Comparison of ENCODE assay signal across 21 mouse cellular contexts in the genomic region with DNA sequence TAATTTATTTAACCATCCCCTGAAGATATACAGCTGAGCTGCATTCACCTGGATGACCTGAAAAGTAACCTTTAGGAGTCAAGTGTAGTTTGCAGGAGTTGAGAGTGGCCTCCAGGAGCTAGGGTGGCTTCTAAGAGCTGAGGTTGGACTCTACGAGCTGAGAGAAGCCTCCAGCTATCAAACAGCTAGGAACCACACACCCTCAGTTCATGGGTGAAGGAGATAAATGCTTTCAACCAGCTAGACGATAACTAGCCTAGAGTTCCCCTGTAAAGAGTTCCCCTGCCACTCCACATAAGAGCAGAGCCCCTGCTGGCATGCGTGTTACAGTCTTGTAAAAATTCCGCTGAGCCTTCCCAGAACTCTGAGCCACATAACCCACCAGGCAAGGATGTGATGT.
DNase-seq lines count a peak whose midpoint lies in the region; ATAC-seq lines count a peak whose summit lies in the region.
"Had no signal": no experiment of that assay in that cellular context is flagged by ENCODE, and none has a peak within 500 bp of the region (broad histone marks: within the 10 kb centered on the region; RNA-seq: fewer than 3 reads in every experiment).

No protein-coding gene starts in this region.

- H3K4me1 ChIP-seq in heart, embryonic 15.5 days (replicated peaks): peaks cover 59% of the 10 kb centered on the region
- H3K4me1 ChIP-seq in heart, embryonic 10.5 days: peaks cover 40% of the 10 kb centered on the region
- H3K4me1 ChIP-seq in liver, embryonic 11.5 days (replicated peaks; ENCODE audit: control insufficient read depth, insufficient read depth, low read length): peaks cover 5% of the 10 kb centered on the region
- H3K4me1 ChIP-seq in midbrain, embryonic 11.5 days (ENCODE audit: control insufficient read depth, insufficient read depth, low read length): no peaks in the 10 kb centered on the region
- no peaks in the 10 kb centered on the region for H3K4me1 ChIP-seq in midbrain, embryonic 10.5 days
- peaks cover 14% of the 10 kb centered on the region for H3K4me1 ChIP-seq in liver, embryonic 15.5 days (replicated peaks)

- no peaks in the 10 kb centered on the region for H3K36me3 ChIP-seq in heart, embryonic 15.5 days
- no peaks in the 10 kb centered on the region for H3K36me3 ChIP-seq in heart, embryonic 10.5 days
- no peaks in the 10 kb centered on the region for H3K36me3 ChIP-seq in liver, embryonic 11.5 days (ENCODE audit: control insufficient read depth, insufficient read depth, low read length)
- H3K36me3 ChIP-seq in midbrain, embryonic 11.5 days (ENCODE audit: control insufficient read depth, insufficient read depth, low read length): no peaks in the 10 kb centered on the region
- no peaks in the 10 kb centered on the region for H3K36me3 ChIP-seq in midbrain, embryonic 10.5 days
- no peaks in the 10 kb centered on the region for H3K36me3 ChIP-seq in liver, embryonic 15.5 days (replicated peaks)
- H3K36me3 ChIP-seq: embryonic facial prominence, embryonic 12.5 days had no signal

- H3K9me3 ChIP-seq in heart, embryonic 15.5 days (replicated peaks): no peaks in the 10 kb centered on the region
- H3K9me3 ChIP-seq in heart, embryonic 10.5 days: no peaks in the 10 kb centered on the region
- no peaks in the 10 kb centered on the region for H3K9me3 ChIP-seq in liver, embryonic 11.5 days (ENCODE audit: control insufficient read depth, low read length)
- H3K9me3 ChIP-seq in midbrain, embryonic 11.5 days (ENCODE audit: control insufficient read depth, low read length): no peaks in the 10 kb centered on the region
- H3K9me3 ChIP-seq in midbrain, embryonic 10.5 days (replicated peaks): no peaks in the 10 kb centered on the region
- no peaks in the 10 kb centered on the region for H3K9me3 ChIP-seq in liver, embryonic 15.5 days (replicated peaks)
- H3K9me3 ChIP-seq: embryonic facial prominence, embryonic 12.5 days had no signal

- no peak overlapping the region for H3K9ac ChIP-seq in heart, embryonic 15.5 days
- no peak overlapping the region for H3K9ac ChIP-seq in liver, embryonic 11.5 days (ENCODE audit: low read depth, low read length)
- H3K9ac ChIP-seq in midbrain, embryonic 11.5 days (ENCODE audit: low read length): no peak overlapping the region
- no peak overlapping the region for H3K9ac ChIP-seq in liver, embryonic 15.5 days
- H3K9ac ChIP-seq: embryonic facial prominence, embryonic 12.5 days had no signal

- no peak for DNase-seq in heart, embryonic 10.5 days (ENCODE audit: low spot score)
- DNase-seq in liver, embryonic 11.5 days (ENCODE audit: low spot score): no peak
- DNase-seq in liver: no peak
- DNase-seq in midbrain, embryonic 11.5 days (ENCODE audit: low spot score, missing footprints): peak; percentile 19
- no peak for DNase-seq in midbrain, embryonic 10.5 days (ENCODE audit: low spot score)
- DNase-seq: cerebellum, adult 11-12 months; cerebellum, adult 9-11 months; embryo, embryonic 11 days; layer of hippocampus, adult 9-11 months; lung, adult 2 months; right cerebral cortex, postnatal 25 days; thymus, adult 2 months; thymus, postnatal 36 days had no signal

- H3K4me3 ChIP-seq in heart, embryonic 15.5 days: no peak overlapping the region
- no peak overlapping the region for H3K4me3 ChIP-seq in heart, embryonic 10.5 days
- H3K4me3 ChIP-seq in liver, embryonic 11.5 days (ENCODE audit: low read depth, low read length): no peak overlapping the region
- H3K4me3 ChIP-seq in midbrain, embryonic 11.5 days (ENCODE audit: low read depth, low read length): no peak overlapping the region
- no peak overlapping the region for H3K4me3 ChIP-seq in midbrain, embryonic 10.5 days
- no peak overlapping the region for H3K4me3 ChIP-seq in liver, embryonic 15.5 days (replicated peaks)
- H3K4me3 ChIP-seq: embryonic facial prominence, embryonic 12.5 days had no signal

- H3K4me2 ChIP-seq in heart, embryonic 15.5 days: no peak overlapping the region
- H3K4me2 ChIP-seq in liver, embryonic 11.5 days: no peak overlapping the region
- no peak overlapping the region for H3K4me2 ChIP-seq in midbrain, embryonic 11.5 days
- H3K4me2 ChIP-seq in liver, embryonic 15.5 days: no peak overlapping the region
- H3K4me2 ChIP-seq: embryonic facial prominence, embryonic 12.5 days had no signal

- peak overlapping the region; percentile 38 for H3K27ac ChIP-seq in heart, embryonic 15.5 days
- H3K27ac ChIP-seq in heart, embryonic 10.5 days: no peak overlapping the region; the same call in 1 of the 2 replicates
- H3K27ac ChIP-seq in liver, embryonic 11.5 days (ENCODE audit: low read depth, low read length): no peak overlapping the region
- H3K27ac ChIP-seq in midbrain, embryonic 11.5 days (ENCODE audit: low read depth, low read length): no peak overlapping the region
- H3K27ac ChIP-seq in midbrain, embryonic 10.5 days (replicated peaks): no peak overlapping the region
- no peak overlapping the region for H3K27ac ChIP-seq in liver, embryonic 15.5 days (replicated peaks)
- H3K27ac ChIP-seq: embryonic facial prominence, embryonic 12.5 days; macrophage had no signal

- WGBS in heart, embryonic 15.5 days: 44% methylated on average over 4 of the region's 4 CpGs
- 54% methylated on average over 4 of the region's 4 CpGs for WGBS in heart, embryonic 10.5 days
- 54% methylated on average over 4 of the region's 4 CpGs for WGBS in liver, embryonic 11.5 days
- WGBS in midbrain, embryonic 11.5 days: 86% methylated on average over 4 of the region's 4 CpGs
- WGBS in midbrain, embryonic 10.5 days: 86% methylated on average over 4 of the region's 4 CpGs
- WGBS in liver, embryonic 15.5 days (ENCODE audit: insufficient replicate concordance): 44% methylated on average over 4 of the region's 4 CpGs

- H3K27me3 ChIP-seq in heart, embryonic 15.5 days: no peaks in the 10 kb centered on the region
- peaks cover 11% of the 10 kb centered on the region; the same call in 1 of the 2 replicates for H3K27me3 ChIP-seq in heart, embryonic 10.5 days (ENCODE audit: insufficient read depth, poor library complexity, severe bottlenecking)
- no peaks in the 10 kb centered on the region for H3K27me3 ChIP-seq in liver, embryonic 11.5 days (replicated peaks; ENCODE audit: control insufficient read depth, insufficient read depth, low read length)
- no peaks in the 10 kb centered on the region for H3K27me3 ChIP-seq in midbrain, embryonic 11.5 days (ENCODE audit: control insufficient read depth, insufficient read depth, low read length)
- no peaks in the 10 kb centered on the region for H3K27me3 ChIP-seq in midbrain, embryonic 10.5 days (ENCODE audit: low read depth, poor library complexity, severe bottlenecking)
- H3K27me3 ChIP-seq in liver, embryonic 15.5 days: peaks cover 4% of the 10 kb centered on the region; the same call in 1 of the 2 replicates
- H3K27me3 ChIP-seq: embryonic facial prominence, embryonic 12.5 days had no signal

- ATAC-seq in heart, embryonic 15.5 days (replicated peaks; ENCODE audit: insufficient number of reproducible peaks, insufficient read depth, low FRiP score, low read depth): no peak
- ATAC-seq in liver, embryonic 11.5 days (replicated peaks; ENCODE audit: low FRiP score): peak; percentile 58
- no peak for ATAC-seq in midbrain, embryonic 11.5 days (ENCODE audit: low FRiP score)
- ATAC-seq in liver, embryonic 15.5 days (ENCODE audit: insufficient read depth): peak; percentile 34; the same call in 1 of the 2 replicates
- ATAC-seq: CD4-positive, CD25-positive, alpha-beta regulatory T cell, adult 4 months; forebrain, embryonic 16.5 days; hindbrain, embryonic 16.5 days; midbrain, embryonic 16.5 days had no signal

Comparison
In these comparisons a context has a peak if more than half of its experiments do, and no peak if none do; other contexts are left out.
1. ATAC-seq: peak in liver, embryonic 11.5 days (single experiment) and liver, embryonic 15.5 days (single experiment); none in heart, embryonic 15.5 days (single experiment) and midbrain, embryonic 11.5 days (single experiment).